Mouse (Mus musculus): Measurements from ENCODE around the gene Col26a1. TPM values are rescaled to one million over a fixed set of nuclear protein-coding genes. Genes with fewer than 3 reads are reported as not detected.

Gene Col26a1
- total RNA-seq, 1 experiment from 2014 or later, result not detected

- ATAC-seq (replicated peaks; ENCODE audit: insufficient number of reproducible peaks, low FRiP score, low TSS enrichment, poor library complexity, severe bottlenecking), result no peak
Observed at GRCm38 (mm10) chr5:136886957-136887356, 3.9 kb upstream of the Col26a1 start.

GRCm38 (mm10) chr5:136882055-136882787, 788 bp downstream of the Col26a1 start:
- ATAC-seq (replicated peaks; ENCODE audit: insufficient number of reproducible peaks, low FRiP score, low TSS enrichment, poor library complexity, severe bottlenecking), result no peak

GRCm38 (mm10) chr5:136881380-136882009, 1.5 kb downstream of the Col26a1 start:
- no peak for ATAC-seq (replicated peaks; ENCODE audit: insufficient number of reproducible peaks, low FRiP score, low TSS enrichment, poor library complexity, severe bottlenecking)

- ATAC-seq (replicated peaks; ENCODE audit: insufficient number of reproducible peaks, low FRiP score, low TSS enrichment, poor library complexity, severe bottlenecking), result no peak
Observed at GRCm38 (mm10) chr5:136880101-136880500, 2.9 kb downstream of the Col26a1 start.

DNA sequence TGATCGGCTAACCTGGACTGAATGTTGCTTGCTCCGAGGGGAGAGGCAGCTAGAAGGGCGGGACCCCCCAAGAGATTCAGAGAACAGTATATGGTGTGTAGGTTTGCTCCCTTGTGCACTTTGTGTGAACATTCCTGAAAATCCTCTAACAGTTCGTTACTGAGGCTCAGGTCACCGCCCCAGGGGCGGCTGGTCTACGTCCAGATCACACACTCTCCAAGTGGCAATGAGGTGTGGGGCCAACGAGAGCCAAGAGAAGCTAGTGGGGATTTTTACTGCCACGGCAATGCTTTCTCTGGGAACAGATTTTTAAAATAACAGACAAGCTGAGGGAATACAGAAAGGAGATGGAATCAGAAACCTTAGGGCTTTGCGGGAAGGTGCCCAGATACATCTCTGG, 8.7 kb downstream of the Col26a1 start:
- no peak for ATAC-seq (replicated peaks; ENCODE audit: insufficient number of reproducible peaks, low FRiP score, low TSS enrichment, poor library complexity, severe bottlenecking)

DNA sequence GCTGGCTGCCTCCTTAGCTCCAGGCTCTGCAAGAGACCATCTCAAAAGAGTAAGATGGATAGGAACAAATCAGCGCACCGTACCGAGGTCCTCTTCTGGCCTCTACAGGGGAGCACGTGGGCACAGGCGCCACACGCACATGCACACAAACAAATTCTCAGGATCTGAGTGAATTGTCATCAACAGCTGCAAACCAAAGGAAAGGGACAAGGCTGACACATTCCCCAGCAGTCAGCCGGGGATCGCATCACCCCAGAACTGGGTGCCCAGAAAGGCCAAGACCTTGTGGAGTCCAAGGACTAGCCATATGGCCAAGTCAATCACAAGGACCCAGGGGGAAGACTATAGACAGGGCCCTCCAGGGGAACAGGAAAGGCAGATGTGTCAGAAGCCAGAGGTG, 10.6 kb downstream of the Col26a1 start:
- no peak for ATAC-seq (replicated peaks; ENCODE audit: insufficient number of reproducible peaks, low FRiP score, low TSS enrichment, poor library complexity, severe bottlenecking)

GRCm38 (mm10) chr5:136869451-136870114, 13.4 kb downstream of the Col26a1 start:
- ATAC-seq (replicated peaks; ENCODE audit: insufficient number of reproducible peaks, low FRiP score, low TSS enrichment, poor library complexity, severe bottlenecking), result no peak

GRCm38 (mm10) chr5:136867706-136868105, 15.3 kb downstream of the Col26a1 start:
- no peak for ATAC-seq (replicated peaks; ENCODE audit: insufficient number of reproducible peaks, low FRiP score, low TSS enrichment, poor library complexity, severe bottlenecking)

- ATAC-seq (replicated peaks; ENCODE audit: insufficient number of reproducible peaks, low FRiP score, low TSS enrichment, poor library complexity, severe bottlenecking), result no peak
Observed at GRCm38 (mm10) chr5:136863961-136864674, 18.9 kb downstream of the Col26a1 start.

DNA sequence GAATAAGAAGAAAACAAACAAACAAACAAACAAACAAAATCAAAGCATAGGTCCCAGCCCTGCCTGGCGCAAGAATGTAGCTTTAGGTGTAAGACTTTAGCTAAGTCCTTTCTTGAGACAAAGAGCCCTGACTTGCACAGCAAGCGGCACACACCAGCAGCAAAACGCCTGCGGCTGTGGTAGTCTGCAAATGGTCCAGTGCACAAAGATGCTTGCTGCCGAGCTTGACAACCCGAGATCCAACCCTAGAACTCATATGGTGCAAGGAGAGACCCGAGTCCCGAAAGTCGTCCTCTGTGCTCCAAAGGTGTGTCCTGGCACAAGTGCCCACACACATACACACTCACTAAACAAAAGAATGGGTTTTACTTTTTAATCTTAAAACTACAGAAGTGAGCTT, 19.7 kb downstream of the Col26a1 start:
- ATAC-seq (replicated peaks; ENCODE audit: insufficient number of reproducible peaks, low FRiP score, low TSS enrichment, poor library complexity, severe bottlenecking), result no peak

DNA sequence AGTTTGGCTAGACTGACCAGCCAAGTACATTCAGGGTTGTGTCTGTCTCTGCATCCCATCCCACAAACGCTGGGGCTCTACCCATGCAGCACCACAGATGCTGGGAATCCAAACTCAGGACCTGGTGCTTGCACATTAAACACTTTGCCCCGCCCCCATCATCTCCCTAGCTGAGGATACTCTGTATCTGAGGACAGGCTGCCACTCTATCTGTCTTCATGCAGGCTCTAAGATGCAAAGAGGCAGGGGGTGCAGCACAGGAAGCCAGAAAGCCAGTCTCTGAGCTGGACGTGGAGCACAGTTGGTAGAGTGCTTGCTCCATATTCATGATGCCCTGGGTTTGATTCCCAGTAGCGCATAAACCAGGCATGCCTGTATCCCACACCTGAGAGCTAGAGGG, 20.2 kb downstream of the Col26a1 start:
- ATAC-seq (replicated peaks; ENCODE audit: insufficient number of reproducible peaks, low FRiP score, low TSS enrichment, poor library complexity, severe bottlenecking), result no peak

DNA sequence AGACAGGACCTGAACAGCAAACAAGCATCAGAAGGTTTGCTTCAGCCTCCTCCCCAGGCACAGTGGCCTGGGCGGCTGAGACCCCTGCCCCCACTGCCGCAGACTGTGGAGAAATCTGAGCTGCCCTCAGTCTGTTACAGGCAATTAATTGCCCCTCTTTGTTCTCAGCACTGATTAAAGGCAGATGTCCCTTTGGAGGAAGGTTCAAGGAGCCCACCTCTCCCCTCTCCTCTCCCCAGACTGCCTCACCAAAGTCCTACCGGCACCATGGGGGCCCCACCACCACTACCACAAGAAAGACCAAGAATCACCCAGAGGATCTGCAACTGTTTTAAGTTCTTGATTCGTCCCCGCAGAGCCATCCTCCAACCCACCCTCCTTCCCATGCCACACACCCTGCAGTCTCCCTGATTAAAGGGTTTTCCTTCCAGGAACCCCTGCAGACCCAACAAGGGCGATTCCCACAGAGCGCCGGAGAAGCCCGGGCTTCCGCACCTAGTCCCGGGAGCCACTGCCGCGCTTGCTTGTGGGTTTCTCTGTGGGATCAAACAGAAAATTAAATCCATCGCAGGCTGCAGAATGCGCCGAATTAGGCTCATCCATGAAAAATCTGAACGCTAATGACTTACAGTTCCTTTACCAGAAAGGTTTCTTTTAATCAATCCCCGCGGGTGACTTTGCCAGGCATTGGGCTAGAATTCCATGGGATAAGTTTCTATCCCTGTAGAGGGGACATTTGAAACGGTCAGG, 21.6 kb downstream of the Col26a1 start:
- no peak for ATAC-seq (replicated peaks; ENCODE audit: insufficient number of reproducible peaks, low FRiP score, low TSS enrichment, poor library complexity, severe bottlenecking)

- no peak for ATAC-seq (replicated peaks; ENCODE audit: insufficient number of reproducible peaks, low FRiP score, low TSS enrichment, poor library complexity, severe bottlenecking)
Observed at GRCm38 (mm10) chr5:136850716-136851115, 32.3 kb downstream of the Col26a1 start.

DNA sequence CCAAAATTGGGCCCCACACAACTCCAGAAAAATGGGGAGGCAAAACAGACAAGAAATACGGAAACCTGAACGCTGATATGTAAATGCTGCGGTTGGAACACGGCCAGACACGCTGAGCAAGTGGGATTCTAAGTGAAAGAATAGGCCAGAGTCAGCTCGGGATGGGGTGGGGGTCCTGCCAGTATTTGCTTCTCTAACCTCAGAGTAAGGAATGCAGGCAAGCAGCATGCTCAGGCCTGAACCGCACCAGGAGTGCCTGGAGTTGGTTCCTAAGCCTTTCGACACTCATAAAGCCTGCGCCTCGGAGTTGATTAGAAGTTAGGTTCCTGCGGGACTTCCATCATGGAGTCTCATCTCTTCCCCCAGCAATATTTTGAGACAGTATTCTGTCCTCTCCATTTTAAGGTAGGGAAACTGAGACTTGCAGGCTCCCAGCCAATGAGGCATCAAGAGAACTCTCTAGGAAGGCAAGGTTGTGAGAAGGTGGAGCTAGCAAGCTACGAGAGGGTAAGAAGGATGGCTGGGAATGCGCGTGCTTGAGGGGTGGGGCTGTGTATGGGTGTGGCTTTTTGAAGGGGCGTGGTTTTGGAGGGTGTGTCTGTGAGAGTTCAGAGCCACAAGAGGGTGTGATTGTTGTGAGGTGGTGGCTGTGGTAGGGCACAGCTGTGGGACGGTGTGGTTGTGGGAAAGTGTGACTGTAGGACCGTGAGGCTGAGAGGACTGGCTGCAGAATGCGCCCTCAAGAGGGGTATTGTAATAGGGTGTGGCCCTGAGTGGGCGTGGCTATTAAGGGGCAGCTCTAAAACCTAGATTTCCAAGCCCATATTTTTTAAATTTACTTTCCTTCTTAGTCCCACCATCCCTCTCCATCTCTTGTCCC, 36.4 kb downstream of the Col26a1 start:
- ATAC-seq (replicated peaks; ENCODE audit: insufficient number of reproducible peaks, low FRiP score, low TSS enrichment, poor library complexity, severe bottlenecking), result no peak

GRCm38 (mm10) chr5:136843930-136844329, 39.1 kb downstream of the Col26a1 start:
- ATAC-seq (replicated peaks; ENCODE audit: insufficient number of reproducible peaks, low FRiP score, low TSS enrichment, poor library complexity, severe bottlenecking), result no peak

GRCm38 (mm10) chr5:136840036-136840435, 43.0 kb downstream of the Col26a1 start:
- ATAC-seq (replicated peaks; ENCODE audit: insufficient number of reproducible peaks, low FRiP score, low TSS enrichment, poor library complexity, severe bottlenecking), result no peak

GRCm38 (mm10) chr5:136833053-136833452, 50.0 kb downstream of the Col26a1 start:
- ATAC-seq (replicated peaks; ENCODE audit: insufficient number of reproducible peaks, low FRiP score, low TSS enrichment, poor library complexity, severe bottlenecking), result no peak

GRCm38 (mm10) chr5:136830156-136830555, 52.9 kb downstream of the Col26a1 start:
- no peak for ATAC-seq (replicated peaks; ENCODE audit: insufficient number of reproducible peaks, low FRiP score, low TSS enrichment, poor library complexity, severe bottlenecking)

Measured in monocyte, adult 5-6 weeks (primary cell).